2 mouse cellular contexts compared by ENCODE assay signal in the genomic region with DNA sequence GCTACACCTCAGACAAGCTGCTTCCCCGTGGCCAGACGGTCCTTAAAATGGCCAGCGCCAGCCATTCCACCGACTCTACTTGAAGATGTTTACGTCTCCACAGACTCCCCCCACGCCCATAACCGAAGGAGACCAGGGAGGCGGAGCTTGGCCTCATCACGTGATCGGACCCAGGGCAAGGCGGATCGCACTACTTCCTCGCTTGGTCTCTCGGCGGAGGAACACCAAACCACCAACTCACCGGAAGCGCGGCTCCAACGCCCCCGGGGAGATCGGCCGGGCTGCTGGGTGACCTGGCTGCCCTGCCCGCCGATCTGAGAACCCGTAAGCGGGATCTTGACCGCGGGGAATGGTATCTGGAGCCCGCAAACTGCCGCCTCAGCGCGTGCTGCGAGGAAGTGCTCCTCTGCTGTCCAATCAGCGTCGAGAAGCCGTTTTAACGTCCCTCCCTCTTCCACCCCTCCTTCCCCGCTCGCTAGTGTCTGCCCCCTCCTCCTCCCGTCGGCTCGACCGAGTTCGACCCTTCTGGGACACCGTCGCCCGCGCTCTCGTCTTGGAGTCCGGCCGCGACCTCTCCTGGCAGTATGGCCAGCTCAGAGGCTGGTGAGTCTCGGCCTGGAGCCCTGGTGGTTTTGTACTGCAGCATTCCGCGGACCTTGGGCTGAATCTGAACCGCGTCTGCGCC.
TF ChIP-seq lines count a peak whose summit lies in the region.

Gene Ddx5 (minus strand): TSS at position 411 of the 685 bp plus-strand sequence.
Gene Cep95 (plus strand): TSS at position 478 of the 685 bp plus-strand sequence.

TF ChIP-seq in CH12.LX, 34 proteins besides CTCF, POLR2A, EP300 and RAD21 (continued from another document):
- TF ChIP-seq MAFK (IDR thresholded peaks at IDR 0.05; ENCODE audit: insufficient replicate concordance, low read length) (no peak), CHD1 (IDR thresholded peaks at IDR 0.05; ENCODE audit: low read depth, low read length) (no peak), JUND (conservative IDR thresholded peaks at IDR 0.05; ENCODE audit: low read depth, low read length) (no peak), USF2 (conservative IDR thresholded peaks at IDR 0.05; ENCODE audit: low read depth, low read length) (peak; percentile 97), BHLHE40 (IDR thresholded peaks at IDR 0.05; ENCODE audit: low read depth, low read length) (peak; percentile 93), IRF4 (IDR thresholded peaks at IDR 0.05; ENCODE audit: low read depth, low read length) (no peak; the same call in none of the 2 replicates), POLR2AphosphoS2 (IDR thresholded peaks at IDR 0.05; ENCODE audit: low read depth, low read length) (peak; percentile 20; the same call in 1 of the 2 replicates), MAZ (IDR thresholded peaks at IDR 0.05; ENCODE audit: low read depth, low read length) (peak; percentile 100), HCFC1 (IDR thresholded peaks at IDR 0.05; ENCODE audit: low read depth, low read length) (peak; percentile 82), NRF1 (IDR thresholded peaks at IDR 0.05; ENCODE audit: low read depth, low read length) (peak; percentile 30), ZKSCAN1 (IDR thresholded peaks at IDR 0.05; ENCODE audit: borderline replicate concordance, low read depth, low read length) (no peak), MYC (IDR thresholded peaks at IDR 0.05; ENCODE audit: low read depth, low read length) (peak; percentile 85), ZNF384 (IDR thresholded peaks at IDR 0.05; ENCODE audit: low read depth, low read length) (no peak), MEF2A (IDR thresholded peaks at IDR 0.05; ENCODE audit: borderline replicate concordance, low read depth, low read length) (peak; percentile 77), SIN3A (IDR thresholded peaks at IDR 0.05; ENCODE audit: low read length) (peak; percentile 92), CHD2 (IDR thresholded peaks at IDR 0.05; ENCODE audit: low read length) (0 out of 2 replicates have a peak, but pooled peaks have one; percentile 60), PAX5 (IDR thresholded peaks at IDR 0.05; ENCODE audit: low read length) (no peak), KAT2A (IDR thresholded peaks at IDR 0.05; ENCODE audit: insufficient replicate concordance, low read length) (peak; percentile 93; the same call in 1 of the 2 replicates), JUN (IDR thresholded peaks at IDR 0.05; ENCODE audit: insufficient read depth, low read depth, low read length) (no peak), TCF12 (IDR thresholded peaks at IDR 0.05; ENCODE audit: low read depth, low read length) (peak; percentile 64; the same call in 1 of the 2 replicates), ZC3H11A (IDR thresholded peaks at IDR 0.05; ENCODE audit: low read depth, low read length) (no peak), NELFE (IDR thresholded peaks at IDR 0.05; ENCODE audit: low read depth, low read length) (peak; percentile 79; the same call in 1 of the 2 replicates), TBP (conservative IDR thresholded peaks at IDR 0.05; ENCODE audit: low read depth, low read length) (no peak; the same call in 1 of the 2 replicates), MAX (IDR thresholded peaks at IDR 0.05; ENCODE audit: low read length) (peak; percentile 95; the same call in 1 of the 2 replicates), RCOR1 (conservative IDR thresholded peaks at IDR 0.05; ENCODE audit: low read depth, low read length) (no peak; the same call in 1 of the 2 replicates), SMC3 (IDR thresholded peaks at IDR 0.05; ENCODE audit: low read depth, low read length) (no peak), MXI1 (IDR thresholded peaks at IDR 0.05; ENCODE audit: low read depth, low read length) (no peak; the same call in 1 of the 2 replicates), ELF1 (IDR thresholded peaks at IDR 0.05; ENCODE audit: low read depth, low read length) (peak; percentile 89), GABPA (IDR thresholded peaks at IDR 0.05; ENCODE audit: insufficient replicate concordance, low read depth, low read length) (no peak), UBTF (IDR thresholded peaks at IDR 0.05; ENCODE audit: low read depth, low read length) (peak; percentile 70), E2F4 (IDR thresholded peaks at IDR 0.05; ENCODE audit: insufficient replicate concordance, low read depth, low read length) (no peak), ETS1 (conservative IDR thresholded peaks at IDR 0.05; ENCODE audit: low read depth, low read length) (no peak; the same call in none of the 2 replicates)

TF ChIP-seq in myocyte, 11 proteins besides CTCF, POLR2A, EP300 and RAD21 (continued from another document):
- no peak for TF ChIP-seq TCF12 (IDR thresholded peaks at IDR 0.05; ENCODE audit: insufficient read depth, poor library complexity, severe bottlenecking)
- TF ChIP-seq MYOG (IDR thresholded peaks at IDR 0.05; ENCODE audit: control insufficient read depth in 1 of 3, insufficient read depth in 1 of 3, insufficient read length in 2 of 3, low read depth in 2 of 3): peak in 1 of 3 experiments; percentile 26
- TF ChIP-seq USF1 (IDR thresholded peaks at IDR 0.05; ENCODE audit: low read depth): peak; percentile 99
- no peak for TF ChIP-seq MYOD1 (IDR thresholded peaks at IDR 0.05; ENCODE audit: control insufficient read depth in 1 of 3, insufficient read length in 2 of 3, low read depth in 2 of 3)
- peak; percentile 56 for TF ChIP-seq SRF (IDR thresholded peaks at IDR 0.05; ENCODE audit: control insufficient read depth, insufficient read length, low read depth)
- TF ChIP-seq CEBPB (IDR thresholded peaks at IDR 0.05; ENCODE audit: insufficient read depth, poor library complexity, severe bottlenecking): no peak
- TF ChIP-seq TCF3 (IDR thresholded peaks at IDR 0.05; ENCODE audit: insufficient read length, low read depth): no peak
- peak; percentile 89 for TF ChIP-seq POLR2AphosphoS2 (IDR thresholded peaks at IDR 0.05; ENCODE audit: insufficient read length, low read depth)
- no peak for TF ChIP-seq MAX (IDR thresholded peaks at IDR 0.05; ENCODE audit: low read depth)
